Mouse (Mus musculus) kidney, adult 18-20 months (tissue): ENCODE measurements around the gene Slc35a3.
"Not testable (repeated sequence)": the region's sequence is repeated elsewhere in the genome, so short reads cannot be mapped to it uniquely, and the experiment has no call there.

Experiments
- DNase-seq: peaks from one replicate; pipeline ENCODE4 v3.0.0; 2021

Slc35a3 gene

DNA sequence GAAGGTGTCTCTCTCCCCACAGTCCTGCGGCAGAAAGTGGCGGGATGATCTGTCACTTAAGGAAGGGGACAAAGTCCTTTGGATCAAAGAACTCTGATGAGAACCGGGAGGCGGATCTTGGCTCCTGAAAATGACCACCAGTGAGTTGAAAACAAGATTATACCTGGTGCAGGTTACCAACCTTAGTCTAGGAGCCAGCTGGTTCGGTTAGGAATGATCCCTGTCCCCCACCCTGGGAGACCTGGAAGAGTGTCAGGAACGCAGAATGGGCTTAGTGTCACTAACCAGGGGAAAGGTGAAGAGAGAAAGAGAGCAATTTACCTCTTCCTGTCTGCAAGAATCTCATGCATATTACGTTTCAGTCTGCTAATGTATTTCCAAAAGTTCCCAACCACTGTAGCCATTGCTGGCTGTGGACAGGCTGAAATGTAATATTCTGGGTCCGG lies at the start of gene Slc35a3:
Gene Slc35a3 (minus strand): TSS at position 396 of the 446 bp plus-strand sequence.
- DNase-seq, result no peak

DNA sequence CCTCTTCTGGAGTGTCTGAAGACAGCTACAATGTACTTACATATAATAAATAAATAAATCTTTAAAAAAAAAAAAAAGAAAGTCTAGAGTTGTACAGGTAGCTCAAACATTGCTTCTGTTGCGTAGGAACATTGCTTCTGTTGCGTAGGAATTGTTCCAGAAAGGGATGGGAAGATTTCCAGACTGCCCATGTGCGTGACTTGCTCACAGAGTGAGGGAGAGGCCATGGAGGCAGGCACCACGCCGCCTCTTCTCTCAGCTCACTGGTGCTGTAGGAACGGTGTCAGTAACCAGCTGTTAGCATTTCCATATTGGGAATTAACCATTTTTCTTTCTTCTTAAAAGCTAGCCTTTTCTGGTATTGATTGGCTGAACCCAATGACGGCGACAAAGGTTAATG lies 40.2 kb upstream of the Slc35a3 start:
- no peak for DNase-seq

DNA sequence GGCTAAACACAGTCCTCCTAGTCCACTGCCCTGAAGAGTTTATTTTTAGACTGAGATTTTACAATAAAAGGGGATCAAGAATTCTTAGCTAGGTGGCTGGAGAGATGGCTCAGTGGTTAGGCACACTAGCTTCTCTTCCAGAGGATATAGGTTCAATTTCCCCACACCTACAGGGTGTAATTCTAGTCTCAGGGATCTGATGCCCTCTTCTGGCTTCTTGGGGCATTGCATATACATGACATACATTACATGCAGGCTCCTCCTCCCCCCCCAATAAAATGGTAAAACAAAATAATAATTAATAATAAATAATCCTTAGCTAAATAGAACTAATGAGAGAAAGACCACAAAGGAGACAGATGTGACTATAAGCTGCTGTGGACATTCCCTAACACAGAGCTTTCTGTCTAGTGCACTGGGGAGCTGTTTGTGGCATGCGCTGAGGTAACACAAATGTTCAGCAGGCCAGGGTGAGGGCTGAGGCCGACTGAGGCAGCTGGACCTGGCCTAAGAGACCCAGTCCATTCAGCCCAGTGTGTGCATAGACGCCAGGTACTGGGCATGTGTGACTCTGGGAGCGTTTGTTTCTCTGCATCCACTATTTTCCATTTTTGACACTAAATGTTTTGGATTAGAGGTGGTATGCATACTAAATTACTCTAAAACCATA lies 38.7 kb upstream of the Slc35a3 start:
- DNase-seq, result peak; percentile 38

DNA sequence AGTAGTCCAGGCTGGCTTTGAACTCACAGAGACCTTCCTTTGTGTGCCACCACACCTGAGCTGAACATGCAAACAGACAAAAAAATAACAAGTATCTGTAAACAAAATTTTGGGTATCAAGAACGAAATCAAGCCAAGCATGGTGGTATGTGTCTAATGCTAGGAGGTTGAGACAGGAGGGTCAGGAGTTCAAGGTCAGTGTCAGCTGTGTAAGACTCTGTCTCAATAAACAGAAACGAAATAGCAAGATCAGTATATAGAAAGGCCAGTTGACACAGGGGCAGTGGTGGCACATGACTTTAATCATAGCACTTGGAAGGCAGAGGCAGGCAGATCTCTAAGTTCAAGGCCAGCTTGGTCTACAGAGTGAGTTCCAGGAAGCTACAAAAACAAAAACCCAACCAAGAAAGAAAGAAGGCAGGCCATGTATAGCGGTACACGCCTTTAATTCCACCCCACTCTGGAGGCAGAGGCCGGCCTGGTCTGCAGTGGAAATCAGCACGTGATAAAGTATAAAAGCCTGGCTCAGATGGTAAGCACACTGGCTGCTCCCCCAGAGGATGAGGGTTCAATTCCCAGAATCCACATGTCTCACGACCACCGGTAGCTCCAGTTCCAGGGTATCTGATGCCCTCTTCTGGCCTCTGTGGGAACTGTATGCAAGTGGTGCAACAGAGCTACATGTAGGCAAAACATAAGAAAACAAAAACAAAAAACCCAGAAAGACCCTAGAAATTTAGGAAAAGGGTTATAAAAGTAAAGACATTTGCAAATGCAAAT lies 36.0 kb upstream of the Slc35a3 start:
- DNase-seq, result peak; percentile 43

DNA sequence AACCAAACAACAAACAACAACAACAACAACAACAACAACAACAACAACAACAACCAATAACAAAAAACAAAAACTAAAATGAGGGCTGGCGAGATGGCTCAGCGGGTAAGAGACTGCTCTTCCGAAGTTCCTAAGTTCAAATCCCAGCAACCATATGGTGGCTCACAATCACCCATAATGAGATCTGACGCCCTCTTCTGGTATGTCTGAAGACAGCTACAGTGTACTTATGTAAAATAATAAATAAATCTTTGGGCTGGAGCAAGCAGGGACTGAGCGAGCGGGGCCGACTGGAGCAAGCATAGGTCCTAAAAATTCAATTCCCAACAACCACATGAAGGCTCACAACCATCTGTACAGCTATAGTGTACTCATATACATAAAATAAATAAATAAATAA lies 35.0 kb upstream of the Slc35a3 start:
- not testable (repeated sequence) for DNase-seq

DNA sequence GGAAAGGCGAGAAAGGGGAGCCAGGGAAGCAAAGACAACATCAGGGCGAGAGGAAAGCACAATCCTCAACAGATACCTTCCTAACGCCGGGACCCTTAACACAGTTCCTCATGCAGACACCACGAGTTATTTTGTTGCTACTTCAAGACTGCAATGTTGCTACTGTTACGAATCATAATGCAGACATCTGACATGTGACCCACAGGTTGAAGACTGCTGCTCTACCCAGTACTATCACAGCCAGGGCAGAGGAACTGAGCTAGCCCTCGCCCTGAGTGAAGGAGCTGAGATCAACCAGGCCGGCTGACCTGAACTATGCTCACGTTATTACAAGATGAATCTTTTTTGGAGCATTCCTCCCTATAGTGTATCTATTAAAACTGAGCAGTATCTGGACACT lies 28.3 kb upstream of the Slc35a3 start:
- DNase-seq, result no peak

DNA sequence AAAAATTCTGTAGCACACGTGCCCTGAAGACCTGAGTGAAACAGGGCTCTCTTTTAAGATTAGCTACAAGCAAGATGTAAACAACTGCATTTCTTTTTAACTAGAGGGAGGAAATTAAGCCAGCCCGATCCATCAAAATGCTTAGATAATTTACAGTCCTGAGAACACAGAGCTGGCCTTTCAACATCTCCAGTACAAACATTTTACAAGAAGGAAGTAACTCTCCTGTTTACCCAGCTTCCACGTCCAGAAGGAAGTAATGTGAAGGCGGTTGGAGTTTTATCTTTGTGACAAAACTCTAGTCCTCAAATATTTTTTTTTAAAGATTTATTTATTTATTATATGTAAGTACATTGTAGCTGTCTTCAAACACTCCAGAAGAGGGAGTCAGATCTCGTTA lies 27.5 kb upstream of the Slc35a3 start:
- DNase-seq, result no peak

DNA sequence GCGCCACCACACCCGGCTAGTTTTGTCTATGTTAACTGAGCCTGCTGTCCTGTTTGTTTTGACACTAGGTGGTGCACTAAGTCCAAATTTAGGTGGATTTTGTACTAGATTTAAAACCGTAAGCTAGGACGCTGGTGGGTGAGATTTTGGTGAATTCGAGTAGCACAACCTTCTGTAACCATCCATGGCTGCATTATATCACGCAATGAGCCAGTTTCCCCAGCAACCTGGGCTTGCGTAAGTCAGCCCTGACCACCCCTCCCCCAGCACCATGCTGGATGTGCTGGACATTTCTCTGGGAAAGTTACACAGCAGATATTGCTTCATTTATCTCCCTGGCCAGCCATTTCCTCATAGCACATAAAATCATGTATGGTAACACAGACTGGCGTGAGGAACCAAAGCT lies 24.7 kb upstream of the Slc35a3 start:
- no peak for DNase-seq

DNA sequence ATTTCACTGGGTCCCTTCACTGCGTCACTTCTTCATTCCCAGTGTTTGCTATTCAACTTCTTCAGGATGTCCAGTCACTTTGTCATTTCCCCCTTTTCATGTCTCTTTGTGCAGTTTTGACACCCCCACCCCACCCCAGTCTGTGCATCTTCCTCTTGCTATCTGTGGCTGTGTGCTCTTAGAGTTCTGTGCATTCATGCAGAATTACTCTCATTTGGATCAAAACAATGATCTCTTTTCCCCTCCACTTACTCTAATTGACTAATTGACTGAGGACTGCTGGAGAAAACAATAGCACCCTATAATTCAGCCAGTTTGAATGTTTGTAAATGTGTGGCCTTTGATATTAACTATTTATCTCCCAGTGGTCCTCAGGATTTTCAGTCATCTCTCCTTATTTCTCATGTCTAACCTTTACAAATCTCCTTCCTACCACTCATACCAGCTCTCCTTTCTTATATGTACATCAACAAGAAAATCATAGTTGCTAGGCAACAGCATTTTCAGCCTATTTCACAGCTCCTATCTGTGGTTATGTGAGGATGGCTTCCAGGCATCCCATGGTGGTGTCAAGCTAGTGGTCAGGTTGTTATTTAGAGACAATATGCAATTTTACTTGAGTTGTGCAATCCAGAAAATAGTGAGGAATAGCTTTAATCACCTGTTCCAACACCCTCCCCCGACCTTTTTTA lies 17.0 kb upstream of the Slc35a3 start:
- no peak for DNase-seq

DNA sequence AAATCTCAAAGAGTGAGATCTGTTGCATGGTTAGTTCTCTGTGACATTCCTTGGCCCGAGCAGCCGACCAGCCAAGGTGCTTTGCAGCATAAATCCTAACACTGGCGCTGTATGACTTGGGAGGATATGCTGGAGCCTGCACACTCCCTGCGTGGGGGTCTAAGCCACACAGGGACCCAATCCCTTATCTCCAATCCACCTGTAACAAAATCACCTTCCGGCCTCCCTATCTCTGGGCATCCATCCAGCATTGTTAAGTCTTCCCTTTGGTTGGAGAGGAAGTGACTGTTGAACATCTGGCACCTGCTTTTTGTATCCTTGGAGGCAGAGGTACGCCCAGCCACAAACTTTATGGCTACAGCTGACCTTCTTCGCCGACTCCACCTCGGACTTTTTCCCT lies 14.2 kb upstream of the Slc35a3 start:
- no peak for DNase-seq

DNA sequence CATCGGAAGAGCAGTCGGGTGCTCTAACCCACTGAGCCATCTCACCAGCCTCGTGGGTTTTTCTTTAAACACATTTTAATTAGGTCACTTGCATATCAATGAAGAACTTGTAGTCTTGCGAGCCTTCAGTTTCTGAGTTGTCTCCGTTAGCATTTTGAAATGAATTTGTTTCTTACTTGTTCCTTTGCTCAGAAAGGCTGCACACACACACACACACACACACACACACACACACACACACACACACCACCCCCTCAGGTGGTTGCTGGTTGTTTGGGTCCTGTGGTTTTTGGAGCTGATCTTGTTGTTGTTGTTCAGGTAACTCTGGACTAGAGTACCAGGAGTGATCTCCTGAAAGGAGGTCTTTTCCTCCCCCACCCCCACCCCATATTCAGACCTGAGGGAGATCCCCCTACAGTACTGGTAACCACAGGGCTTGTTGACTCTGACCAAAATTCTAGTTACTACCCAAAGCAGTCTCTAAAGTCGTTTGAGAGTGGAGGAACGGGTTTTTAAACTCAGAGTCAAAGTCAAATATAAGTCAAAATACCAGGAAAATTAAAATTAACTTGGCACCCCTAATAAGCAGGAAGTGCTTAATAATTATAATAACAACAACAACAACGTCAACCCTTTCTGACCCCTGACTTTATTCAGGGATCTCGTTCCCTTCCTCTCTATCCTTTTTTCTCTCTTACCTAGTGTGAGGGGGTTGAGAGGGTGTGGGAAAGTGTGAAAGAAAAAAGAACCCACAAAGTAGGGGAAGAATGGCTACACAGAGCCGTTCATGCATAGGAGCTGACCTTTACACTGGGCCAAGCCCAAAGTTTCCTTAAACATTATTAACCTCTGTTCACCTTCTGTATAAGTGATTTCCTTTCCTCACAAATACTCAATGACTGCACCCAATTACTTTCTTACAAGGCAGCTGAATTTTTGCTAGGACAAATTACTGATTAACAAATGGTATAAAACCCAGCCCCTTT lies 11.2 kb upstream of the Slc35a3 start:
- no peak for DNase-seq

DNA sequence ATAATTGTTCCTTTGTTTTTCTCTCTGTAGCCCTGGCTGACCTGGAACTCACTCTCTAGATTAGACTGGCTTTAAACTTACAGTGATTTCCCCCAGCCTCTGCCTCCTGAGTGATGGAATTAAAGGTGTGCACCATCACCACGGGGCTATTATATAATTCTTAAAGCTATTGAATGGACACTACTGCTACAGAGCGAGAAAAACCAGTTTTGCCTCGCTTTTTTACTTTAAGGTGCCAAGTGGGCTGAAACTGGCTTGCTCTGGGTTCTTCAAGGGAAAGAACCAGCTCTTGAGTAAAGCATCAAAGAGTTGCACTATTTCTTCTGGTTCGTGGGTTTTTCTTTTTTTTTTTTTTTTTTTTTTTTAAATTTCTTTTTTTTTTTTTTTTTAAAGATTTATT lies 10.3 kb upstream of the Slc35a3 start:
- DNase-seq, result no peak

DNA sequence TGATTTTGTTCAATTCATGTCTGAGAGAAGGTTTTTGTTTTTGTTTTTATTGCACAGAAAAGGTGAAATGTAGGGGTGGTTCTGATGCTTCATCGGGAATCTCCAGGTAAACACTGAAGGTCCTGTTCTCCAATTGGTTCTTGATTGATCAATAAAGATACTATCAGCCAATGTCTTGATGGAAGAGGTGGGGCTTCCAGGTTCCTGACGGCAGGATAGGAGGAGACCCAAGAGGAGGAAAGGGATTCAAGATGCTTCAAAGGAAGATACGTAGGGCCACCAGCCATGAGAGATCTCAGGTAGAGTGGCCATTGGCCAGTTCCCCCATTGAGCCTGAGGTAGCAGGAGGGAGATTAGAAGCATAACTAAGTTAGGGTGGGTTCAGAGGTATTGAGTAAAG lies 6.3 kb upstream of the Slc35a3 start:
- DNase-seq, result no peak

DNA sequence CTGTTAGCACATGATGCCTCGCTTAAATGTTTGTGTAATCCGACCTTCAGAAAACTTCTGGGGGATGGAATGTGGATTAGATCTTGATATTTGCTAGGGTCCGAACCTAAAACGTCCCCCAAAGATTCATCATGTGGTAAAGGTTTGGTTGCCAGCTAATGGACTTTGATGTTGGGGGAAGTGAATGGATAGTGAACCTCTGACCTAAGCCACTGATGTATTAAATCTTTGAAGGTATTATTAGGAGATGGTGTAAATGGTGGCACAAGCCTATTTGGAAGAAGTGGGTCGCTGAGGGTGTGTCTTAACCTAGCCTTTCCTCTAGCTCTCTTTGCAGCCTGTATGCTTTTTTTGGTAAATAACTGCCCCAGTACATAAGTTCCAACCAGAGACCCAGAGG lies 400 bp upstream of the Slc35a3 start:
- DNase-seq, result no peak

DNA sequence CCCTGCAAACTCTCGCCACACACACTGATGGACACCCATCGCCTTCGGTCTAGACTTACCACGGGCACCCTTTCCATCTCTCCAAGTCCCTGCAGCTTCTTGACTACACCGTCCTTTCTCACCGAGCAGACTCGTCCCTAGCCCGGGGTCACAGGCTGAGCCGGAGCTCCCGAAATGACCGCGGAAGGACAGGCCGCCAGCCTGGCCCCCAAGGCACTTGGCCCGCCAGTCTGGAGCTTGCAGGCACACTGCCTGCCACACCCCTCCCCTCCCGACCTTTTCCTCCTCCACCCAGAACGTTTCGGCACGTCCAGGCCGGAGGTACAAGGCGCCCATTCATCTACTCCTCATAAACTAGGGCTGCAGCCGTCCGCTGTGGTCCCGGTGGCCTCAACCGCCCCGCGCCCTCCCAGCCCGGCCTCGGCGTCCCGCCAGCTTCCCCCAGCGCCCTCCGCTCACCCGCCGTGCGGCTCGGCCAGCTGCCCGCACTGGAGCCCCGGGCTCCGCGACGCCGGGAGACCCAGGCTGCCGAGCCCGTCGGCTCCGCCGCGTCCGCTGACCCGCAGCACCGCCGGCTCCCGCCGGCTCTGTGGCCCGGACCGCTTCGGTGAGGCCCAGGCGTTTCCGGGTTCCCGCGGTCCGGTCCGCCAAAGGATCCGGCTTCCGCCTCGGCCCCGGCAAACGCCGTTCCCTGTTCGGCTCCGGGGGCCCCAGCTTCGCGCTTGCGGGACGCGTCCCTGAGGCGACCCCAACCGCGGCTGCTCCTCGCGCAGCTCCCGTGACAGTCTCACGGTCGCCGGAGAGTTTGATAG lies 801 bp downstream of the Slc35a3 start:
- peak; percentile 88 for DNase-seq

DNA sequence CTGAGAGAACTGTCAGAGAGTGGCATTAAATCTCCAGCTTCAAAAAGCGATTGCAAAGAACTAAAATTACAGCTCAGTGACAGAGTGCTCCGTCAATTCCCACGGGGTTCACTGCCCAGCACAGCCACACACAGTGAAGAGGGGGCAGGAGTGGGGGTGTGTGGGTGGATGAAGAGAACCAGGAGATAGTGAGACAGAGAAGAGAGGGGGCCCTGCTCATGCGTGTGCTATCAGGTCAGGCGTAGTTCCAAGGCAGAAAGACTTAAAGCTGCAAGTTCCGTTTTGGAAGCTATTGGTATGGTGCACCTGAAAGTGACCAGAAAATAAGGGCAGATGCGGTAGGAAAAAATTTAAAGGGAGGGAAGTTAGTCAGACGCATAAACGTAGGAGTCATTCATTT lies 1.7 kb downstream of the Slc35a3 start:
- no peak for DNase-seq

DNA sequence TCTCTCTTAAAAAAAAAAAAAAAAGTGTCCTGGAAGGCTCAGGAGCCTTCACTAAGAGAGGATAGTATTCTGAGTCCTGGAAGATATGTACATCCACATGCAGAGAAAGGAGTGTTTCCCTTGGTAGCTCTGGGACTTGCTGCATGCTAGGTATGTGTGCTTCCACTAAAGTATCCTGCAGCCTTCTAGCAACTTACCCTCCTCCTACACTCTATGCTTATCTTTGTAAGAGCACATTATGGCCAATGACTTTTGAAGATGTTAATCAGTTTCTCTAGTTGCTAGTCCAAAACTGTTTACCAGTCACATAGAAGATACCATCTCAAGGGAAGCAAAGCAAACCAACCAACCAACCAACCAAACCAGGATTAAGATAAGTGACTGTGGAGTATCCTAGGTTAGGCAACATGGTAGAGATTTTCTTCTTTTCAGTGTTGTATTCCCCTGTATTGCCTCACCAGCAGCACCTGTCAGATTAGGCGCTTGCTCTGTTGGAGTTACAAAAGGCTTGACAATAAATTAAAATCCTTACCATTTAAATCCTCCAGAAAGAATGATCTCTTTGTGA lies 6.9 kb downstream of the Slc35a3 start:
- DNase-seq, result no peak

DNA sequence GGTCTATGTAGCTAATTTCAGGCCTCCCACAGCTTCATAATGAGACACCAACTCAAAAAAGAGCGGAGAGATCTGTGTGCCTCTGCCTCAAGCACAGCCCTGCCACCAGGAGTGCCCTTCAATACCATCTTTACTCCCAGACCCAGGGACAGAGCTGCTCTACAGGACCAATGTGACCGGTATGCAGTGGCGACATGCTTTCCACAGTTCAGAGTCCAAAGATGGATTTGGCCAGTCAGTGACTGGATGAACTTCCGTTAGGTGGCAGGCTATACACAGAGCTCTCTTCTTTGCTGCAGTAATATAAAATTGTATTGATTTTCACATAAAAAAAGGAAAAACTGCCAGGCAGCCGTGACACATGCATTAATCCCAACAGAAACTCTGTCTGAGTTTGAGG lies 8.8 kb downstream of the Slc35a3 start:
- no peak for DNase-seq

DNA sequence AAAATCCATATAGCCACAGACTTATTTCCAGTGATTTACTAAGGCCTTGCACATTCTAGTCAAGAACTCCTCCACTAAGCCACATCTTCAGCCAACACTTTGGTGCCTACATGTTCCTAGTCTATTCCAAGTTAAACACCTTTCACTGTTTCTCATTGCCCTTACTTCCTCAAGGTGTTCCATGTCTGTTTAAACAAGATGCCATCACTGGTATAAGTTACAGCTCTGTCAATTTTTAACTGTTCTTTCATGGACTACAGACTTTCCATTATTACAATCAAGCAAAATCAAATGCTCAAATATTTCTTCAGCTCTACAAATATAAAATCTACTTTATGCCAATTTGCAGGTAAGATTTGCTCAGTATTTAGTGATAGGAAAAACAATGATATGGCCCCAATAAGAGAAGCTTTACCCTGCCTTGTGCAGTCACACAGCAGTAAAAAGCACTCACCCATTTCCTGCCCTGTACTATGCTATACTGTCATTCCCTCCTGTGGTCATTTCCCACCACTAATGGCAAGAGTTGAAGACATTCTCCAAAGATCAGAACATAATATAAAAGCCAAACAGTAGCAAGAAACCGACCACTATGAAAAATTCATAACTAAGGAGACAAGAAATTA lies 9.9 kb downstream of the Slc35a3 start:
- DNase-seq, result no peak

DNA sequence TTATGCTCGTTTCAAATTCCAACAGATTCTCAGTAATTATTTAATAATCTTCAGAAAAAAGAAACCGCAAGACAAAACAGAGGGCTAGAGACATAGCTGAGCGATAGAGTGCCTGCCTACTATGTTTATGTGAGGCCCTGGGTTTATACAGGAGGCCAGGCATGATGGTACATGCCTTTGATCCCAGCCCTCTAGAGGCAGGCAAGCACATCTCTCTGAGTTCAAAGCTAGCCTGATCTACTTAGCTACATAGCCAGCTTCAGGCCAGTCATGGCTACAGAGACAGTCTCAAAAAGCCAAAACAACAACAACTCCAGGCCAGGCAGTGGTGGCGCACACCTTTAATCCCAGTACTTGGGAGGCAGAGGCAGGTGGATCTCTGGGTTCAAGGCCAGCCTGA lies 11.0 kb downstream of the Slc35a3 start:
- no peak for DNase-seq

DNA sequence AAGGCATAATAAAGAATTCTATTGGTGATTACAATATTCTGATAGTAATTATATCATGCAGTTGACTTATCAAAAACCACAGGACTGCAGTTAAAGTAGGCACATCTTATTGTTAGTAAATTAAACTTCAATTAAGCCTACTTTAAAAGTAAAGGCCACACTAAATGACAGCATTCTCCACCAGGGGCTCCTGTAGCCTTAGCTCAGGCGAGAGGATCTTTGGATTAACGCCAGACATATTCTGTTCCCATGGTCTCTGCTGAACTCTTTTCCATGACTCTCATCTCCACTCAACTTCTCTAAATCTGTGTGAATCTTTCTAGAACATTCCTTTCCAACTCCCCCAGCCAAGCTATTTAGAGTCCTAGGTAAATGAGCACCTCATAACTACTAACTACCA lies 13.8 kb downstream of the Slc35a3 start:
- no peak for DNase-seq
